Mouse (Mus musculus): Measurements from ENCODE around the gene Tmod1.
A peak's percentile ranks its signal among the peaks of the same experiment; 100 is the strongest.

Gene Tmod1

GRCm38 (mm10) chr4:46094916-46095825 is 56.4 kb downstream of the Tmod1 start:
- DNase-seq, result no peak

- no peak for DNase-seq
These were observed 57.1 kb downstream of the Tmod1 start for GRCm38 (mm10) chr4:46095826-46096159.

GRCm38 (mm10) chr4:46096546-46096945 is 57.8 kb downstream of the Tmod1 start:
- no peak for DNase-seq

GRCm38 (mm10) chr4:46097591-46097990 is 58.9 kb downstream of the Tmod1 start:
- no peak for DNase-seq

GRCm38 (mm10) chr4:46099132-46099531 is 60.4 kb downstream of the Tmod1 start:
- no peak for DNase-seq

- DNase-seq, result no peak
These were observed 61.8 kb downstream of the Tmod1 start for GRCm38 (mm10) chr4:46100539-46100938.

GRCm38 (mm10) chr4:46101211-46101711 is 62.5 kb downstream of the Tmod1 start:
- no peak for DNase-seq

GRCm38 (mm10) chr4:46102078-46102769 is 63.5 kb downstream of the Tmod1 start:
- DNase-seq, result no peak

GRCm38 (mm10) chr4:46110084-46110483 is 71.3 kb downstream of the Tmod1 start:
- DNase-seq, result no peak

- no peak for DNase-seq
These were observed 72.6 kb downstream of the Tmod1 start for GRCm38 (mm10) chr4:46111361-46111760.

GRCm38 (mm10) chr4:46115308-46115707 is 76.6 kb downstream of the Tmod1 start:
- no peak for DNase-seq

- DNase-seq, result no peak
These were observed 77.9 kb downstream of the Tmod1 start for GRCm38 (mm10) chr4:46116544-46117175.

- DNase-seq, result no peak
These were observed 78.8 kb downstream of the Tmod1 start for GRCm38 (mm10) chr4:46117536-46117935.

- DNase-seq, result no peak
These were observed 80.9 kb downstream of the Tmod1 start for GRCm38 (mm10) chr4:46119514-46120094.

GRCm38 (mm10) chr4:46120767-46121166 is 82.0 kb downstream of the Tmod1 start:
- DNase-seq, result no peak

- DNase-seq, result no peak
These were observed 84.6 kb downstream of the Tmod1 start for GRCm38 (mm10) chr4:46123358-46123757.

GRCm38 (mm10) chr4:46126541-46126940 is 87.8 kb downstream of the Tmod1 start:
- DNase-seq, result peak; percentile 75

- DNase-seq, result no peak
These were observed 90.7 kb downstream of the Tmod1 start for GRCm38 (mm10) chr4:46129311-46130004.

- DNase-seq, result no peak
These were observed 91.5 kb downstream of the Tmod1 start for GRCm38 (mm10) chr4:46130221-46130620.

- DNase-seq, result no peak
These were observed 93.1 kb downstream of the Tmod1 start for GRCm38 (mm10) chr4:46131791-46132190.

- DNase-seq, result no peak
These were observed 99.0 kb downstream of the Tmod1 start for GRCm38 (mm10) chr4:46137629-46138286.
